In the genomic region with DNA sequence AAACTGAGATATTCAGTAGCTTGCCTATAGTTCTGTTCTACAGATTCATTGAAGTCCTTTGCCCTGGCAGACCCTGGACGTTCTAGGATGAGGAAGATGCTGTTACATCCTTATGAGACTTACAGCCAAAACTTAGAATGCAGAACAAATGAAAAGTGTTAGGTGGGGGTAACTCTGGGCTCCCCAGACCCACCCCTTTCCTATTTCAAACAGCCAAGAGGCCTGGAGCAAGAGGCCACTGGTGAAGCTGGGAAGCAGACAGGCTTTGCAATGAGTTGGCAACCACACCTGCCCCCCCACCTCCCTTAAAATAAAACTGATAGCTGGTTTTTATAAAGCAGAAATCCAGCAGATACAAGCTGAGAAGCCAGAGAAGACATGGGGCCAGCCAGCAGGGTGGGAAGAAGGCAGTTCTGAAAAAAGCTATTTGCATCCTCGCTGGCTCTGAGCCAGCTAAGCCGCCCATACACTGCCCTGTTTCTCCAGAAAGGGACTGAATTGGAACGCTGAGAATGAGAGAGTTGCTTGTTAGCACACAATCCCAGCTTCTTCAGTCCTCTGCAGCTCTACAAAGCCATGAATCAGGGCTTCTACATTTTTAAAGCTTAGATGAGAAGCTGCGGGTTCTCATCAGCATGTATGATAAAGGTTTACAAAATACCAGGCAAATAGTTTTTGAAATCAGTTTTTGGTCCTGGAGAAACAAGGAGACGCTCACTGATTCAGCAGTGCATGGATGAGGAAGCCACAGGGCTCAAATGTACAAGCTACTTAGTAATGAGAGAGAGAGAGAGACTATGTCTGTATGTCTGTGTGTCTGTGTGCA, we compare ENCODE assay signal across 8 mouse cellular contexts. TPM values are rescaled to one million over a fixed set of nuclear protein-coding genes. Genes with fewer than 3 reads are reported as not detected.
DNase-seq lines count a peak whose midpoint lies in the region; ATAC-seq lines count a peak whose summit lies in the region.
"Had no signal": no experiment of that assay in that cellular context is flagged by ENCODE, and none has a peak within 500 bp of the region (broad histone marks: within the 10 kb centered on the region; RNA-seq: fewer than 3 reads in every experiment).

No protein-coding gene starts in this region.

- H3K4me1 ChIP-seq in neural tube, embryonic 13.5 days (replicated peaks) = peaks cover 20% of the 10 kb centered on the region
- H3K4me1 ChIP-seq: liver, embryonic 15.5 days had no signal

- ATAC-seq in neural tube, embryonic 13.5 days (ENCODE audit: low read depth) = peak; percentile 93

- WGBS in neural tube, embryonic 13.5 days = 31% methylated on average over 6 of the region's 6 CpGs

- H3K27ac ChIP-seq in neural tube, embryonic 13.5 days (replicated peaks) = peak overlapping the region; percentile 83
- H3K27ac ChIP-seq: liver, embryonic 15.5 days had no signal

- H3K4me3 ChIP-seq in neural tube, embryonic 13.5 days = no peak overlapping the region
- H3K4me3 ChIP-seq: liver, embryonic 15.5 days had no signal

- H3K9ac ChIP-seq in neural tube, embryonic 13.5 days = peak overlapping the region; percentile 18
- H3K9ac ChIP-seq: liver, embryonic 15.5 days had no signal

- no peaks in the 10 kb centered on the region for H3K36me3 ChIP-seq in neural tube, embryonic 13.5 days
- H3K36me3 ChIP-seq: liver, embryonic 15.5 days had no signal

- peak; percentile 56 for DNase-seq in adrenal gland, postnatal 10 days
- peak; percentile 70 to 80 for DNase-seq in cerebellum, postnatal 25 days
- peak; percentile 26 to 66 for DNase-seq in gastrocnemius, postnatal 4 days (ENCODE audit: low spot score in 2 of 2)
- peak; percentile 18 for DNase-seq in kidney, adult 11 months
- peak; percentile 70 to 93 for DNase-seq in left cerebral cortex, adult 9 months (ENCODE audit: low spot score in 2 of 2)
- DNase-seq in thymus, postnatal 14 days = no peak

- H3K4me2 ChIP-seq in neural tube, embryonic 13.5 days = no peak overlapping the region
- H3K4me2 ChIP-seq: liver, embryonic 15.5 days had no signal

- H3K9me3 ChIP-seq in neural tube, embryonic 13.5 days = no peaks in the 10 kb centered on the region
- H3K9me3 ChIP-seq: liver, embryonic 15.5 days had no signal

- H3K27me3 ChIP-seq in neural tube, embryonic 13.5 days = no peaks in the 10 kb centered on the region
- H3K27me3 ChIP-seq: liver, embryonic 15.5 days had no signal

RNA-seq across cellular contexts. Expression of a gene that starts 48.8 kb away (rescaled TPM):
- 1 to 10 TPM; 3.7 to 4.2 TPM for total RNA-seq in adrenal gland, postnatal 10 days (2021)
- 1 to 10 TPM; 3.5 to 4.2 TPM for total RNA-seq in gastrocnemius, postnatal 4 days (2021)
- 20.8 and 21.5 TPM in 2 replicates for polyA plus RNA-seq in neural tube, embryonic 13.5 days (2015; fragmentation: Nextera tagmentation; extraction: Ambion mirVana)
